Mouse (Mus musculus) right cerebral cortex, postnatal 25 days (tissue): ENCODE data around the gene Pip4k2a.
A peak's percentile ranks its signal among the peaks of the same experiment; 100 is the strongest.

Experiments used
- DNase-seq: peaks from one replicate; pipeline ENCODE4 v3.0.0; 2022

The Pip4k2a gene

GRCm38 (mm10) chr2:18891991-18892537, 105.9 kb downstream of the Pip4k2a start:
- DNase-seq = no peak

- no peak for DNase-seq
These were observed 107.5 kb downstream of the Pip4k2a start for GRCm38 (mm10) chr2:18890227-18891001.

- no peak for DNase-seq
These were observed 113.6 kb downstream of the Pip4k2a start for GRCm38 (mm10) chr2:18884277-18884676.

- DNase-seq = no peak
These were observed 123.3 kb downstream of the Pip4k2a start for GRCm38 (mm10) chr2:18874626-18875025.

- DNase-seq = no peak
These were observed 123.9 kb downstream of the Pip4k2a start for GRCm38 (mm10) chr2:18874063-18874462.

- DNase-seq = no peak
These were observed 124.5 kb downstream of the Pip4k2a start for GRCm38 (mm10) chr2:18873440-18873839.

- peak; percentile 56 for DNase-seq
These were observed 125.1 kb downstream of the Pip4k2a start for GRCm38 (mm10) chr2:18872797-18873196.

GRCm38 (mm10) chr2:18871087-18871486, 126.8 kb downstream of the Pip4k2a start:
- no peak for DNase-seq

- DNase-seq = no peak
These were observed 130.9 kb downstream of the Pip4k2a start for GRCm38 (mm10) chr2:18867069-18867468.

- DNase-seq = no peak
These were observed 133.2 kb downstream of the Pip4k2a start for GRCm38 (mm10) chr2:18864719-18865118.

- no peak for DNase-seq
These were observed 136.2 kb downstream of the Pip4k2a start for GRCm38 (mm10) chr2:18861607-18862158.

GRCm38 (mm10) chr2:18860686-18861085, 137.2 kb downstream of the Pip4k2a start:
- DNase-seq = no peak

- no peak for DNase-seq
These were observed 140.0 kb downstream of the Pip4k2a start for GRCm38 (mm10) chr2:18857952-18858351.

- DNase-seq = no peak
These were observed 141.5 kb downstream of the Pip4k2a start for GRCm38 (mm10) chr2:18856461-18856860.

- no peak for DNase-seq
These were observed 142.7 kb downstream of the Pip4k2a start for GRCm38 (mm10) chr2:18855246-18855645.

GRCm38 (mm10) chr2:18853345-18853744, 144.6 kb downstream of the Pip4k2a start:
- DNase-seq = no peak

- DNase-seq = no peak
These were observed 147.3 kb downstream of the Pip4k2a start for GRCm38 (mm10) chr2:18850657-18851056.

GRCm38 (mm10) chr2:18848074-18848629, 149.8 kb downstream of the Pip4k2a start:
- DNase-seq = no peak

- DNase-seq = no peak
These were observed 155.4 kb downstream of the Pip4k2a start for GRCm38 (mm10) chr2:18842527-18842926.

- DNase-seq = peak; percentile 25
These were observed 156.9 kb downstream of the Pip4k2a start for GRCm38 (mm10) chr2:18841051-18841450.

- DNase-seq = no peak
These were observed 158.4 kb downstream of the Pip4k2a start for GRCm38 (mm10) chr2:18839532-18839931.

GRCm38 (mm10) chr2:18835266-18835908, 162.5 kb downstream of the Pip4k2a start:
- DNase-seq = no peak

- DNase-seq = no peak
These were observed 164.8 kb downstream of the Pip4k2a start for GRCm38 (mm10) chr2:18833024-18833590.
